Mouse (Mus musculus) myocyte (in vitro differentiated cells): ENCODE data around the gene Lrrc46.

ENCODE experiments used
- CEBPB ChIP-seq: IDR thresholded peaks from 2 replicates; pipeline ENCODE4 v1.6.1; 2011; ENCODE audit warnings: mild to moderate bottlenecking, moderate library complexity; ENCODE audit not compliant: poor library complexity, insufficient read depth, severe bottlenecking
- MAX ChIP-seq: IDR thresholded peaks from one replicate; pipeline ENCODE4 v1.6.1; 2011; ENCODE audit warnings: low read depth, mild to moderate bottlenecking, control low read depth
- MYOG ChIP-seq, 3 experiments: IDR thresholded peaks; one replicate each; pipeline ENCODE4 v1.6.1; 2011; ENCODE audit warnings: control low read depth in 2 of 3, low read depth in 2 of 3, mild to moderate bottlenecking in 2 of 3; ENCODE audit not compliant: insufficient read length in 2 of 3, control insufficient read depth in 1 of 3, insufficient read depth in 1 of 3
- POLR2A ChIP-seq: IDR thresholded peaks from one replicate; pipeline ENCODE4 v1.6.1; 2011; ENCODE audit warnings: low read depth, mild to moderate bottlenecking, control low read depth, moderate library complexity; ENCODE audit not compliant: insufficient read length
- POLR2AphosphoS2 ChIP-seq: IDR thresholded peaks from one replicate; pipeline ENCODE4 v1.6.1; 2011; ENCODE audit warnings: low read depth, control low read depth; ENCODE audit not compliant: insufficient read length
- REST ChIP-seq: IDR thresholded peaks from one replicate; pipeline ENCODE4 v1.6.1; 2011; ENCODE audit warnings: mild to moderate bottlenecking, control low read depth, moderate library complexity; ENCODE audit not compliant: insufficient read depth, insufficient read length
- TCF12 ChIP-seq: IDR thresholded peaks from one replicate; pipeline ENCODE4 v1.6.1; 2011; ENCODE audit warnings: mild to moderate bottlenecking, control low read depth; ENCODE audit not compliant: poor library complexity, insufficient read depth, severe bottlenecking
- USF1 ChIP-seq: IDR thresholded peaks from one replicate; pipeline ENCODE4 v1.6.1; 2011; ENCODE audit warnings: low read depth, mild to moderate bottlenecking, control low read depth, moderate library complexity

GRCm38 (mm10) chr11:97063921-97064295, 22.7 kb upstream of the Lrrc46 start:
- TF ChIP-seq POLR2A (no peak), USF1 (no peak), MAX (no peak), POLR2AphosphoS2 (no peak), REST (no peak), CEBPB (no peak), MYOG (IDR thresholded peaks at IDR 0.05; ENCODE audit: control insufficient read depth in 1 of 3, insufficient read depth in 1 of 3, insufficient read length in 2 of 3, low read depth in 2 of 3) (no peak), TCF12 (no peak)
